Mouse (Mus musculus): ENCODE measurements around the gene 9530068E07Rik.

DNA sequence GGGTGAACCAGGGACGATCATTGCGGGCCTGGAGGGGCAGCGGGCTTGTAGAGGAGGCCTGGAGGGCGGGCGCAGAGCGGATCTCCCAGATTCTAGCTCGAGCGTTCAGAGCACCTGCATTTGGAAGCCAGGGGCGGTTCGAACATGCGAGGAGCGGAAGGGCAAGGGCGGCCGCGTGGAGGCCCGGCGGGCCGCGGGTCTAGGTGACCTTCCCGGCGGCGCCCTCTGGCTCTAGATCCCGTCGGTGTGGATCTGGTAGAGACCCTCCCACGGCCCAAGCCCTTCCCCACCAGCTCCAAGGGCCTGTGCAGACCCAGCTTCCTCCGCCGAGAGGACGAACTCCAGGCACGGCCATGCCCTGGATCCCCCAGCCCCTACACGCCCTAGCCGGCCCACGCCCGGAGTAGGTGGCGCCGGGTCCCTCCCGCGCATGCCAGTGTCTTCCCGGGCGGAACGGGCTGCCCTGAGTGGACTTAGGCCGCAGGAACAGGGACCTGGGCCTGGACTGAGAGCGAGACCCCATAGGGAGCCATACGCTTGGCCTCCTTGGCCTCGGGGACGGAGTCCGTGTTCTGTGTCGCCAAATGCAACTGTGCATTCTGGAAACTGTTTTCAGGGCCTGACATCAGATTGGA is 34.8 kb upstream of the 9530068E07Rik start:
- no peak for TF ChIP-seq EP300 (IDR thresholded peaks at IDR 0.05)
- TF ChIP-seq CTCF (IDR thresholded peaks at IDR 0.05) = peak; percentile 2; the same call in 1 of the 2 replicates
